Mouse (Mus musculus) thymus, adult 2 months (tissue): ENCODE results near the gene BC035044.

Experiments
- CTCF ChIP-seq: fragments of 200-500 bp; IDR thresholded peaks from 2 replicates; pipeline ENCODE4 v1.5.1; 2012; ENCODE audit warnings: mild to moderate bottlenecking, control low read depth, low read length, moderate library complexity, borderline replicate concordance; ENCODE audit not compliant: control insufficient read depth, poor library complexity, insufficient read depth; ENCODE audit errors: extremely low read depth
- POLR2A ChIP-seq: fragments of 200-500 bp; IDR thresholded peaks from 2 replicates; pipeline ENCODE4 v1.6.1; 2012; ENCODE audit warnings: mild to moderate bottlenecking, low read length, control low read depth, moderate library complexity; ENCODE audit not compliant: control insufficient read depth, poor library complexity, insufficient read depth; ENCODE audit errors: extremely low read depth

DNA sequence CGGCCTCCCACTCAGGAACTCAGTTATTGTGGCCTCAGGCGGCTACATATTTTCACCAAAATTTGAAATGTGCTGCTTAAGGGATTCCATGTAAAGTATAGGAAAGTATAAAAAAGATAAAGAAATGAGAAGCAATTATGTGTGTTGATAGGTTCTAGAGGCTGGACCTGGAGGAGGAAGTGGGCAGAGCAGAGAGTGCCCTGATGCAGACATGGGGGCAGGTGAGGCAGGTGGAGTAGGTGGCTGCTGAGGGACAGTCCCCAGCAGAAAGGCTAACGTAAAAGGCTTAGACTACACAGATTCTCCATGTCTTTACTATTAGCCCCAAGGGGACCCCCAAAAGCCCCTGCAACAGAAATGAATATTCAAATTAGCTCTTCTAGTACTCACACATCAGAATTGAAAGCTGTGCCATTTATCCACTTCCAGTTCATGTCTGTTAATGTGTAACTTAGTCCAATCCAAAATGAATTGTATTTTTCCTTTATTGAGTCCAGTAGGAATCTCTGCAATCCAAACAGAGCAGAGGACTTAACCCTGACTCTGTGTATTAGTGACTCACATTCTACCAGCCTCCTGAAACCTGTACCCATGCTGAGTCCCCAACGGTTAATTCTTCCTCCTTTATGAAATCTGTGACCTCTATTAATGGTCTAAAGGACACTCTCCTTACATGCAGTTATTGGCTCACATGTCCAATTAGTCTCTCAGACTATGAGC, 72.7 kb downstream of the BC035044 start:
- TF ChIP-seq CTCF (no peak), POLR2A (no peak)
